Mouse (Mus musculus) bone marrow, adult 2 months (tissue): ENCODE results near the gene Mex3b.

Source experiments
- CTCF ChIP-seq: fragments of 200-500 bp; IDR thresholded peaks from 2 replicates; pipeline ENCODE4 v1.5.1; 2011; ENCODE audit warnings: low read length, control low read depth; ENCODE audit not compliant: control insufficient read depth, insufficient read depth
- POLR2A ChIP-seq: fragments of 200-500 bp; IDR thresholded peaks from 2 replicates; pipeline ENCODE4 v1.6.1; 2011; ENCODE audit warnings: low read depth, mild to moderate bottlenecking, control low read depth, low read length, borderline replicate concordance; ENCODE audit not compliant: control insufficient read depth

DNA sequence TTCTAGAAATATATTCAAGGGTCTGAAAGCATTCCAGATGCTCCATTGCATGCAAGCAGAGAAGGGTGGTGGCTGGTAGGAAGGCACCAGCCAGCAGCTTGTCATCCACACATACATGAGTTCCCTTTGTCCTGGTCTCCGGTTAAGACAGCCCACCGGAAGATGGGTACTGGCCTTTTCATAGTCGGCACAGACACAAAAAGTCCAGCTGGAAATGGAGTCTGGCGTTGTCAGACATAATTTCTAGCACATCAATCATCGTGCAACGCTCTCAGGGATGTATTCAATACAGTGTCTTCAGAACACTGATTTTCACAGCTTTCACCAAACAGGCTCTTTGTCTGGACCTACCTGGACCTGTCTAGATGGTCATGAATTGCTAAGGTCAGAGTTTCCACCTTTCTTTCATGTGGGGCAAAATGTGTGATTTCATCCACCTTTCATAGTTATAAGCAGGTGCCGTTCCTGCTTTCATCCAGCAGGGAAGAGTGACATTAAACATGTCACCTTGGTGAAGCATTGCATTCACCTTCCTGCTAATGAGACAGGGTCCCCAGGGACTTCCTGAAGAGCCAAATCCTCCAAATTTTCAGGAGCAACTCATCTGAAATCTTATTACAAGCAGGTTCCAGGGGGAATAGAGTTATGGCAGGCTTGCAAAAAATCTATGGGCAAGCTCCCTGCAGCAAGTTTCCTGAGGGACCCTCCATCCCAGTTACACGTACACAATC is 2.7 kb upstream of the Mex3b start:
- no peak for TF ChIP-seq CTCF
- TF ChIP-seq POLR2A = no peak
